Mouse (Mus musculus): ENCODE measurements around the gene Sorl1.

Sorl1 gene

GRCm38 (mm10) chr9:41934848-41935372, 189.2 kb downstream of the Sorl1 start:
- Histone ChIP-seq H3K36me3 (ENCODE audit: insufficient read depth, low read length) (no peaks in the 10 kb centered on the region), H3K4me3 (replicated peaks; ENCODE audit: low read length) (peak overlapping the region; percentile 71), H3K9me3 (ENCODE audit: low read length) (no peaks in the 10 kb centered on the region), H3K27me3 (ENCODE audit: insufficient read depth, low read length) (peaks cover 17% of the 10 kb centered on the region), H3K4me1 (replicated peaks; ENCODE audit: low read depth, low read length) (peaks cover 55% of the 10 kb centered on the region)
- TF ChIP-seq CTCF (conservative IDR thresholded peaks at IDR 0.05; ENCODE audit: low read length) (no peak), NANOG (IDR thresholded peaks at IDR 0.05; ENCODE audit: borderline replicate concordance, low read length) (no peak), POU5F1 (IDR thresholded peaks at IDR 0.05; ENCODE audit: borderline replicate concordance, low read length) (no peak)

GRCm38 (mm10) chr9:41929986-41930385, 194.1 kb downstream of the Sorl1 start:
- peaks cover 15% of the 10 kb centered on the region for H3K27me3 ChIP-seq (ENCODE audit: insufficient read depth, low read length)
- no peaks in the 10 kb centered on the region for H3K9me3 ChIP-seq (ENCODE audit: low read length)
- TF ChIP-seq NANOG (IDR thresholded peaks at IDR 0.05; ENCODE audit: borderline replicate concordance, low read length) (no peak), POU5F1 (IDR thresholded peaks at IDR 0.05; ENCODE audit: borderline replicate concordance, low read length) (no peak), CTCF (conservative IDR thresholded peaks at IDR 0.05; ENCODE audit: low read length) (no peak)
- no peak overlapping the region for H3K4me3 ChIP-seq (replicated peaks; ENCODE audit: low read length)
- no peaks in the 10 kb centered on the region for H3K36me3 ChIP-seq (ENCODE audit: insufficient read depth, low read length)
- H3K4me1 ChIP-seq (replicated peaks; ENCODE audit: low read depth, low read length): peaks cover 19% of the 10 kb centered on the region

- H3K4me3 ChIP-seq (replicated peaks; ENCODE audit: low read length): no peak overlapping the region
- no peaks in the 10 kb centered on the region for H3K4me1 ChIP-seq (replicated peaks; ENCODE audit: low read depth, low read length)
- H3K9me3 ChIP-seq (ENCODE audit: low read length): no peaks in the 10 kb centered on the region
- H3K27me3 ChIP-seq (ENCODE audit: insufficient read depth, low read length): peaks cover 7% of the 10 kb centered on the region
- no peak for TF ChIP-seq NANOG (IDR thresholded peaks at IDR 0.05; ENCODE audit: borderline replicate concordance, low read length)
- no peak for TF ChIP-seq CTCF (conservative IDR thresholded peaks at IDR 0.05; ENCODE audit: low read length)
- no peak for TF ChIP-seq POU5F1 (IDR thresholded peaks at IDR 0.05; ENCODE audit: borderline replicate concordance, low read length)
- no peaks in the 10 kb centered on the region for H3K36me3 ChIP-seq (ENCODE audit: insufficient read depth, low read length)
Measured at GRCm38 (mm10) chr9:41925721-41926120, 198.4 kb downstream of the Sorl1 start.

- Histone ChIP-seq H3K4me1 (replicated peaks; ENCODE audit: low read depth, low read length) (no peaks in the 10 kb centered on the region), H3K27me3 (ENCODE audit: insufficient read depth, low read length) (peaks cover 7% of the 10 kb centered on the region), H3K36me3 (ENCODE audit: insufficient read depth, low read length) (no peaks in the 10 kb centered on the region), H3K4me3 (replicated peaks; ENCODE audit: low read length) (no peak overlapping the region), H3K9me3 (ENCODE audit: low read length) (no peaks in the 10 kb centered on the region)
- TF ChIP-seq POU5F1 (IDR thresholded peaks at IDR 0.05; ENCODE audit: borderline replicate concordance, low read length) (no peak), CTCF (conservative IDR thresholded peaks at IDR 0.05; ENCODE audit: low read length) (no peak), NANOG (IDR thresholded peaks at IDR 0.05; ENCODE audit: borderline replicate concordance, low read length) (no peak)
Measured at GRCm38 (mm10) chr9:41924140-41924539, 200.0 kb downstream of the Sorl1 start.

- no peaks in the 10 kb centered on the region for H3K36me3 ChIP-seq (ENCODE audit: insufficient read depth, low read length)
- H3K4me3 ChIP-seq (replicated peaks; ENCODE audit: low read length): no peak overlapping the region
- H3K4me1 ChIP-seq (replicated peaks; ENCODE audit: low read depth, low read length): no peaks in the 10 kb centered on the region
- H3K9me3 ChIP-seq (ENCODE audit: low read length): no peaks in the 10 kb centered on the region
- TF ChIP-seq NANOG (IDR thresholded peaks at IDR 0.05; ENCODE audit: borderline replicate concordance, low read length) (no peak), POU5F1 (IDR thresholded peaks at IDR 0.05; ENCODE audit: borderline replicate concordance, low read length) (no peak), CTCF (conservative IDR thresholded peaks at IDR 0.05; ENCODE audit: low read length) (no peak)
- peaks cover 10% of the 10 kb centered on the region for H3K27me3 ChIP-seq (ENCODE audit: insufficient read depth, low read length)
Measured at GRCm38 (mm10) chr9:41922416-41922815, 201.7 kb downstream of the Sorl1 start.

- TF ChIP-seq NANOG (IDR thresholded peaks at IDR 0.05; ENCODE audit: borderline replicate concordance, low read length) (no peak), CTCF (conservative IDR thresholded peaks at IDR 0.05; ENCODE audit: low read length) (no peak), POU5F1 (IDR thresholded peaks at IDR 0.05; ENCODE audit: borderline replicate concordance, low read length) (no peak)
- peaks cover 13% of the 10 kb centered on the region for H3K4me1 ChIP-seq (replicated peaks; ENCODE audit: low read depth, low read length)
- H3K36me3 ChIP-seq (ENCODE audit: insufficient read depth, low read length): no peaks in the 10 kb centered on the region
- no peak overlapping the region for H3K4me3 ChIP-seq (replicated peaks; ENCODE audit: low read length)
- peaks cover 3% of the 10 kb centered on the region; the same call in 1 of the 2 replicates for H3K27me3 ChIP-seq (ENCODE audit: insufficient read depth, low read length)
- H3K9me3 ChIP-seq (ENCODE audit: low read length): no peaks in the 10 kb centered on the region
Measured at GRCm38 (mm10) chr9:41918657-41919380, 205.3 kb downstream of the Sorl1 start.

GRCm38 (mm10) chr9:41918155-41918554, 205.9 kb downstream of the Sorl1 start:
- no peaks in the 10 kb centered on the region for H3K36me3 ChIP-seq (ENCODE audit: insufficient read depth, low read length)
- no peaks in the 10 kb centered on the region for H3K9me3 ChIP-seq (ENCODE audit: low read length)
- peaks cover 7% of the 10 kb centered on the region for H3K27me3 ChIP-seq (ENCODE audit: insufficient read depth, low read length)
- peaks cover 13% of the 10 kb centered on the region for H3K4me1 ChIP-seq (replicated peaks; ENCODE audit: low read depth, low read length)
- TF ChIP-seq CTCF (conservative IDR thresholded peaks at IDR 0.05; ENCODE audit: low read length): no peak
- TF ChIP-seq NANOG (IDR thresholded peaks at IDR 0.05; ENCODE audit: borderline replicate concordance, low read length): no peak
- TF ChIP-seq POU5F1 (IDR thresholded peaks at IDR 0.05; ENCODE audit: borderline replicate concordance, low read length): no peak
- no peak overlapping the region for H3K4me3 ChIP-seq (replicated peaks; ENCODE audit: low read length)

GRCm38 (mm10) chr9:41915571-41915970, 208.5 kb downstream of the Sorl1 start:
- Histone ChIP-seq H3K27me3 (ENCODE audit: insufficient read depth, low read length) (peaks cover 15% of the 10 kb centered on the region), H3K4me1 (replicated peaks; ENCODE audit: low read depth, low read length) (peaks cover 13% of the 10 kb centered on the region), H3K4me3 (replicated peaks; ENCODE audit: low read length) (no peak overlapping the region), H3K9me3 (ENCODE audit: low read length) (no peaks in the 10 kb centered on the region), H3K36me3 (ENCODE audit: insufficient read depth, low read length) (no peaks in the 10 kb centered on the region)
- TF ChIP-seq NANOG (IDR thresholded peaks at IDR 0.05; ENCODE audit: borderline replicate concordance, low read length): no peak
- no peak for TF ChIP-seq POU5F1 (IDR thresholded peaks at IDR 0.05; ENCODE audit: borderline replicate concordance, low read length)
- TF ChIP-seq CTCF (conservative IDR thresholded peaks at IDR 0.05; ENCODE audit: low read length): no peak
